Mouse (Mus musculus): ENCODE data around the gene Hint1.

DNA sequence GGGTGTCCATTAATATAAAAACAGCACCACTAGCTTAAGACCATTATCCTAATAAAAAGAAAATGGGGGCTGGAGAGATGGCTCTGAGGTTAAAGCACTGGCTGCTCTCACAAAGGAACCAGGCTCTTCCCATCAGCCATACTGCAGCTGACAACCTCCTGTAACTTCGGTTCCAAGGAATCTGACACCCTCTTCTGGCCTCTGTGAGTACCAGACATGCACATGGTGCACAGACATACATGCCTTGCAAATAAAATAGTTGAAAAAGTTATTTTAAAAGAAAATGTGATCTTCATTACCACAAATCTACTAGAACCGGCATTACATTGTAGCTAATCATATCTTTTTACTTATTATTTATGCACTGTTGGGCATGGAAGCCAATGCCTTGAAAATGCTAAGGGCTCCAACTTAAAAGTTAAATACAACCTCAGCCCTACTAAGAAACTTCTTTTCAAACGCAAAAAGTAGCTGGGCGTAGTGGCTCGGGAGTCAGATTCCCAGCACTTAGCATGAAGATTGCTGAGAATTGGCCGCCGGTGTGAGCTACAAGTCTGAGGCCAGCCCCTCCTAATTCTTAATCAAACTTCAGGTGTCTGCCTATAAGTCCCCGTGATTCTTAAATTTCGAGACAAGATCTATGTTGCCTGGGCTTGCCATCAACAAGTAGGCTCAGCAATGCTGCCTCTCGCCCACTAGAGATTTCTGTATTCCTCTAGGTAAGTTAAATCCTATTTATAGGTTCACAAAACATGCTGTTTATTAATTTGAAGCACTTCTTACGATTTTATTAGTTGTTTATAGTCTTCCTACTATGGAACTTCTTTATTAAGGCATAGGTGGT, 6.6 kb upstream of the Hint1 start:
- TF ChIP-seq CTCF (IDR thresholded peaks at IDR 0.05; ENCODE audit: low read depth) (peak; percentile 60), EP300 (IDR thresholded peaks at IDR 0.05; ENCODE audit: low read depth) (no peak)

Measured in heart, postnatal 0 days (tissue).